Mouse (Mus musculus) CH12F3 (cell line): Measurements from ENCODE around the gene Armc3.

Experiments
- in situ Hi-C: fragments of 300-500 bp; cut with MboI; formaldehyde crosslinking; loops from 2 replicates; pipeline ENCODE4 v1.14.3; 2020; ENCODE audit warnings: low sequenced_read_pairs

The Armc3 gene

DNA sequence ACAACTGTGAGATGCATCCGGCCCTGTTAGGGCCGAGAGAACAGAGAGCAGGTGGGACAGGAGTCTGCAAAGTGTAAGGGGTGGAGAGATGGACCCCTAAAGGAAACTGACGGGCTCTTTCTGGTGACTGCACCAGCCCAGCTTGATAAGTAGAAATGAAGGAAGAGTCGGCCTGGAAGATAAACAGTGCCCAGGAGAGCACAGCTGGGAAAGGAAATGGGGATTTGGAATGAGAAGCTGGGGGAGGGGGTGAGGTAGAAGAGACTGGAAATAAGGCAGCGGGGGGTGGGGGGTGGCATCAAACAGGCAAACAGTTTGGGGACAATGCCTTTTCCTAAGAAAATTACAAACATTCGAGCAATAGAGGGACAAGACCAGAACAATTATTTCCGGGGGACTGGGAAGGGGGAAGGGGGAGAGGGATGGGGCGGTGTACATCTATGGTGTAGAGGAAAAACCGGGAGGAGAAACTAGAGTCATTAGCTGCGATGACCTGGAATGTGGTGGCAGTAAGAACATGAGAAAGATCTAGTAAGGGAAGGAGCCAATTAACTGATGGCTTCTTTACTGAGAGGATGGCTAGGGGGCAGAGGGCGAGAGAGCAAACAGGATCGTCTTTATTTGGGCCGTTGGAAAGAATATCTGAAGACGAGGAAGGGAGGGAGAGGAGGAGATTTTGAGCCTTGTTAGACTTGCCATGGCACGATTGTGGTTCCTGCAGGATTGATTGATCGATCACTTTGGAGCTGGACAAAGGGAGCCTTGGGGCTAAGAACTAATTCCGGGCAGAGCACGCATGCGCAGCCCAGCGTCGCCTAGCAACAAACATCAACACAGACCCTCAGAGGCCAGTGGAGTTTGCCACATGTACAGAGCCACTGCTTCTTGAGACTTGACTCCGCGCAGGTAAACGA lies at the start of gene Armc3:
TSS of gene Armc3 (plus strand) at position 851 of the 914 bp plus-strand sequence.
- in situ Hi-C loops = no loop called here

DNA sequence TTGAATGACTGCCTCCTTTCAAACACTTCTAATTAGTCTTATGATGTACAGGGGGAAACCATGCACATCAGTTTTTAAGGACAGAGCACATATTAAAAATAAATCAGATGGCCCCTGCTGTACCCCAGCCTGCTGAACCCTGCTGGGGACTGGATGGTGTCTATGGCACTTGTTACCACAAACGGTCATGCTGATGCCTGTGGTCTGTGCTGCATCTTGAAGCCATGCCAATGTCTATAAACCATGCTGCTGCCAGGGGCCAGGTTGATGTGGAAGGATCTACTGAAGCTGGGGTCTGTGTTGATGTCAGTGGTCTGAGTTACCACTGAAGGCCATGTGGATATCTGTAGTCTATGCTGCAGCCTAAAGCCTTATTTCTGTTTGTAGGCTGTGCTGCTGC lies 46.4 kb upstream of the Armc3 start:
- in situ Hi-C loops = no loop called here

DNA sequence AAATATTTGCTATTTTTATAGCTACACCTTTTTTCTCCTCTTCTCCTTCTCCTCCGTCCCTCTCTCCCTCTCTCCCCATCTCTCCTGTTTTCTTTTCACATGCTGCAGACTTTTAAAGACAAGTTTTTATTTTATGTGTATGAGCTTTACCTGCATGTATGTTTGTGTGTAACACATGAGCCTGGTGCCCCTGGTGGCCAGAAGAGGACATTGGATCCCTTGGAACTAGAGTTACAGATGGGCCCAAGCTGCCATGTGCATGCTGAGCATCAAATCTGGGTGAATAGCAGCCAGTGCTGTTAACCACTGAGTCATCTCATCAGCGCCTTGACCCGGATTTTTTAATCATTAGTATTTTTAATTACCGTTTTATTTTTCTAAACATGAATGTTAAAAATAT lies 42.9 kb upstream of the Armc3 start:
- in situ Hi-C loops = no loop called here

DNA sequence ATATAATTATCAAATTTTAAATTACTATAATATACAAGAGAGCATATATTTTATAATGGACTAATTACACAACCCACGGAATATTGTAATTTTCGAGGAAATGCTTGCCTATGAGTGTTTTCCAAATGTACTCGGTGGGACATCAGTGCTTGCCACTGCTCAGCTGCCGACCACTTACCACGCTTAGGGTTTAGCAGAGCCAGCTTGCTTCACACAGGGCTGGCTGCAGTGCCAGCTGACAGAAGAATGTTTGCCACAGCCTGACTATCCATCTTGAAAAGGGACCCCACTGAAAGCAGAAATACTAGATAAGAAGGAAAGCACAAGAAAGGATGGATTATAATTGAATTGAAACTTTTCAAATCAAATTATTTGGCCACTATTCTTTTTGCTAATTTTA lies 39.6 kb upstream of the Armc3 start:
- in situ Hi-C loops = no loop called here

DNA sequence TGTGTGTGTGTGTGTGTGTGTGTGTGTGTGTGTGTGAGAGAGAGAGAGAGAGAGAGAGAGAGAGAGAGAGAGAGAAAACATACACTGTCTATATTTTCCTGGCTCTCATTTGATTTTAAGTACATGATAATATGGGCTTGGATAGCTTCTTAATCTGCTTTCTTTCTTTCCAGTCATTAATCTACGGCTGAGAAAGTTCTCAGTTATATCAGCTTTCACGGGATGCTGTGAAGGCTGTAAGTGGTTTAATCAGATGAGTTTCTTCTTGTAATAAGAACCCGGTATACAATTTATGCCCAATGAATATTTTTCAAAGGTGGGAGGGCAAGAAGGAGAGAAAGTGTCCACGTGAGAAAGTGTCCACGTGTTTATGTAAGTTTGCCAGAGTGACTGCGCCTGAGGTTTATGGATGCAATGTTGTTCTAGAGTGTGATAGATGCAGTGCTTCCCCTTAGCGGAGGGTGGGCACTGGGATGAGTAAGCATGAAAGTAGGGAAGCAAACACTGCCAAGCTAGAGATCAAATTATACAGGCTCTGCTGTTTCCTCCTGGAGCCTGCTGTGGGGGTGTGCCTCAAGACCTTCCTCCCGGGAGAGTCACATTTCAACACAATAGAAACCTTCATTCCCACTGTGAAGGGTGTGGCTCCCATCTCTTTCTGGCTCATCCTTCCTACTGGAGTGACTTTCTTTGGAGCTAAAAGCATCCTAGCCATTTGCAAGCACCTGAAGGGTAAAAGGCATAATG lies 38.6 kb upstream of the Armc3 start:
- in situ Hi-C loops = no loop called here

DNA sequence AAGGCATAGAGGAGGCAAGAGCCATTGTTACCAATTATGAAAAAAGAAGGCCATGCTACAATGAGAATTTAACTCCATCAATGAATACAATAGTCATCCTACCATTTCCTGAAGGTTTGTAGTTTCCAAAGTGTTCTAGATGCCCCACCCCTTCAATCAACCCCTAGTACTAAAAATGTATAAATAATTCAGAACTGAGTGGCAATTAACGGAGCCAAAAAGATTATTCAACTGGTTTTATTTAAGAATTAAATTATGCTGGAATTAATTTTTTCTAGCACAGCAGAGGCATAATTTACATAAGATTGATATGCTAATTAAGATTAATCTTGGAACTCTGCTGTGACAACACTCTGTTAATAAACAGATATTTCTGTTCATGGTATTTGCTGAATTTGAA lies 34.9 kb upstream of the Armc3 start:
- in situ Hi-C loops = no loop called here

DNA sequence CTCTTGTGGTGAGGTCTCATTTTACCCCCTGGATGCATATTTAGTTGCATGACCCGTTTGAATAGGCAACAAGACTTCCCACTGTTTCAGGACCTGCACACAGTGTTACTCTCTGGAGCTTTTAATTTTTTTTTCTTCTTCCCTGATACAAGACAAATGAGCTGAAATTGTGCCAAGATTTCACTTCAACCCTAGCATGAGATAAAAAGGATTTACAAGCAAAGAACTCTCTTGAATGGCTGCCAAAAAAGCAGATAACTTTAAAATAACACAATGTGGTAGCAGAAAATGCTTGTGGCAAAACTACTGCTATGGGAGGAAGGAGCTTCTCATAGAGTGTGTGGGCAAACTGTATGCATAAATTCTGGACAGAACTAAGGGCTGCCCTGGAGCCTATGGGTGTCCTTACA lies 22.3 kb upstream of the Armc3 start:
- in situ Hi-C loops = no loop called here

DNA sequence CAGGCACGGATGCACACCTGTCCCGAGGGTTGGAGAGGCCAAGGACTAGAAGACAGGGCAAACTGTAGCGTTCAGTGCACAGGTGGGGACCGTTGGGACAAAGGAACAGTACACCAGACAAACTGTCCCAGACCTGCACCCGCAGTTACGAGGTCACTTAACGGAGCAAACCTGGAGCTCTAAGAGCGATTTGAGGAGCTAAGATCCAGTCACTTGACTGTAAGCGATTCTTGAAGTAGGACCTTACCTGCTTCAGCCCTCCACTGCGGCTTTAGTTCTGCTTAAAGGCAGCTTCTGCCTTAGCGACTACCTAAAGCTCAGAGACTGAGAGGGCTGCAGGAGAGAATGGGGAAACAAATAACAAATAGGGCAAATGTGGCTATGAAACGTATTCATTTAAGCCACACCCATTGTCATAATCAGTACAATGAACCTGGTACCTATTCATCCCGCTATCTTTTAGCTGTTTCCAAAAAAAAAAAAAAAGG lies 308 bp downstream of the Armc3 start:
- in situ Hi-C loops = no loop called here

DNA sequence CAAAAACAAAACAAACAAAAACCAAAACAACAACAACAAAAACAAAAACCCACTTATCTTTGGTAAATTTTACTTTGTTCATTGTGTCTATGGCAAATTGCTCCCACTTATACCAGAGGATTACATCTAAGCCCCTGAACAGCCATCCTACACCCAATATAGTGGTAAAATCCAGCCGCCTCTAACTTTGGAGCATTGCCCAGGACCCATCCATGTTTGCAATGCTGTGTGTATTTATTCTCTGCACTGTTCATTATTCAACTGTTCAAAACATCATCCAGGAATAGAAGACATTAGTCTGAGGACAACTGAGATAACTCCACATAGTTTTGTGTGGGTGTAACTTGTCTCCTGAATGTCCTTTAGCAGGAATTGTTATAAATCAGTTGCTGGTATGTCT lies 1.0 kb downstream of the Armc3 start:
- in situ Hi-C loops = no loop called here

DNA sequence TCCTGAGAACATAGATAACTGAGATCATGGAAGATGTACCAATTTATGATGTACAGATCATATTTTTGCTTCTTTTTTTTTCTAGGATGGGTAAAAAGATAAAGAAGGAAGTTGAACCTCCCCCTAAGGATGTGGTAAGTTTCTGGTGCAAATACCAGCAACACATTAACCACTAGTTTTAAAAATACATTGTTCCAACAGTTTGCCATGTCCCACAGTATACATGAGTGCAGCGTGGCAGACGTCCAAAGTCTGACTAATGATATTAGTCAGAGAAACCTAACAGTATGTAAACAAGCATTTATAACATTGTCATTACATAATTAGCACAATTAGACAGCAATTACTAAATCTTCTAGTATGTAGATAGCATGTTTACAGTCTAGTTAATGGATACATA lies 2.6 kb downstream of the Armc3 start:
- in situ Hi-C loops = no loop called here

DNA sequence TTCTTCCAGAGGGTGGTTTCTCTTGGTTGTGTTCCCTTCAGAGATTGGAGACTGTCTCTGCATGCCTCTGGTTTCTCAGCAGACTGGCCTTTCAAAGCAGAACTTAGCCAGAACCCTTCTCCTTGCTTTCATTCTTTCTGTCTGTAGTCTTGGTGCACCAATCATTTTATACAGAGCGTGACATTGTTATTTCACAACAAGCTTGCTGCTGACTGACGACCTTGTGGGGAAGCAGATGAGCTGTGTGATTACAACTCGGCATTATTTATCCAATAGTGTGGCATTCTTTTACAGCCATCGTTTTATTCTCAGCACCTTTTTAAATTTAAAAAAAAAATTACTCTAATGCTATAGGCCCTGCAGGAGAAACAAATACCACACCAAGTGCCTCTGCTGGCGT lies 35.2 kb downstream of the Armc3 start:
- in situ Hi-C loops = no loop called here

DNA sequence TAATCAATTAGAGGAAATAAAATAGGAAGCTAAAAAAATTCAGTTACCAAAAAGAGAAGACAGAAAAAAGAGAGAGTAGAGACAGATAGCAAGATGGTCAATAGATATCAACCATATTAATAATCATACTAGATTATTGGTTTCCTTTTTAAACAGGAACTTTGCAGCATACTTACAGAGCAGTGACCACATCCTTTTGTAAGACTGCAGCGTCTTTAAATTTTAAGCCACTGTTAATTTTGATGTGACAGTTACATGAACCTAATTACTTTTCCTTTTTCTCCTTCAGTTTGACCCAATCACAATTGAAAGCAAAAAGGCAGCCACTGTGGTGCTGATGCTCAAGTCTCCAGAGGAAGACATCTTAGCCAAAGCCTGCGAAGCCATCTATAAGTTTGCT lies 36.1 kb downstream of the Armc3 start:
- in situ Hi-C loops = no loop called here

DNA sequence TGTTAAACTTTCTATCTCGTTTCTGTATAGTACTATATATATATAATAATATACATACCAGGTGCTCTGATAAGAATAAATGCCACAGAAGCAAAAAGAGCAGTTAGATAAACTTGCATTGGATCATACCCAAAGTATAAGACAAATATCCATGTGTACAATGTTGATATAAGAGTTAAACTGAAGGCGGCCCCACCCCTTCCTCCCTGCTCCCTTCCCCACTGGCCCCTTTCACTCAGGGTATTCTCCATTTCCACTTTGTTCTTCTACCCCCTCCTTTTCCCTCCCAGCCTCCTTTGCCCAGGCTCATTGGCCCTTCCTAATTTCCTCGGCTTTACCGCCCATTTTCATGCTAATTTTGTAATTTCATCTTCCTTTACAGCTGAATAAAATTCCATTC lies 36.5 kb downstream of the Armc3 start:
- in situ Hi-C loops = no loop called here

DNA sequence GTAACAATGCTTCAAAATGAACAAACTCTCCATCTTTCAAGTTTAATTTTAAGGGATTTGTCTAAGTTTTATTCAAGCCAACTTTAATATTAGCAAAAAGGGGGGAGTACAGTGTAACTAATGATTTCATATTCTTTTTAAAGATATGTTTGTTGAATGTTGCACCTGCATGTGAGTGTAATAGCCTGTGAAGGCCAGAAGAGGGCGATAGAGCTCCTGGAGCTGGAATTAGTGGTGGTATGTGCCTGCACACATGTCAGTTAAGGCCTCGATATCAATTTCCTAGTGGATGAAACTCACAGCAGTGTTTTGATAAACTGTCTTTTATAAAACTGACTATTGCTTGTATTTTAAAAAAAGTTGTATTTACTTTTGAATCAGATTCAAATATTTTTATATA lies 39.7 kb downstream of the Armc3 start:
- in situ Hi-C loops = no loop called here

DNA sequence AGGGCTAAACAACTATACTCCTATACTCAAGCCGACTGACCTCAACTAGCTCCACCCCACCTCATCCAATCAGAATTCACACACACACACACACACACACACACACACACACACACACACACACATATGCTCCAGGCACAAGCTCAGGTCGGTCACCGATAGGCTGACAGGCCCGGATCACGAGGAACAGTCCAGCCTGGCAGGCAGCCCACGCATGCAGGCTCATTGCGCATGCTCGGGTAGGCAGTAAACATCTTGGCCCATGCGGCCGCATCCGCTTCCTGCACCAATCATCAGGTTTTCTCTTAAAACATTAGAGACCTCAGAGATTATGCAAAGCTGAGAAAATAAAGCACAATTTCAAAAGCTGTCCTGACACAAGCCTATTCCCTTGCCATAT lies 50.5 kb downstream of the Armc3 start:
- in situ Hi-C loops = no loop called here

DNA sequence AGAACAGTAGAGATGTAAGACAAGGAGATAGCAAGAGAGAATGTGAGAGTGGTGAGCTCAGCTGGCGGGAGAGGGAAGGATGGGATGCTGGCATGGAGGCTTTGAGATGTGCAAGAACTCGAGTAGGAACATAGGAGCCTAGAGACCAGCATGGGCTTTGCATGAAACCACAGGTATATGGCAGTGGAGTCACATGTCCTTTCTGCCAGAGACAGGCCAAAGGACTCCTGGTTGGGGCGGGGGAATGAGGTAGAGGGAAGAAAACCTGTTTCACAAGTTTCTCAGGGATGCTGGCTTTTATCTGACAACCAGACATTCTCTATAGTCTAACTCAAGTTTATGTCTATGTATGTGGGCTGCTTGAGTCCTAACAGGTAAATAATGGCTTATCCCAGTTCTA lies 55.9 kb downstream of the Armc3 start:
- in situ Hi-C loops = no loop called here

DNA sequence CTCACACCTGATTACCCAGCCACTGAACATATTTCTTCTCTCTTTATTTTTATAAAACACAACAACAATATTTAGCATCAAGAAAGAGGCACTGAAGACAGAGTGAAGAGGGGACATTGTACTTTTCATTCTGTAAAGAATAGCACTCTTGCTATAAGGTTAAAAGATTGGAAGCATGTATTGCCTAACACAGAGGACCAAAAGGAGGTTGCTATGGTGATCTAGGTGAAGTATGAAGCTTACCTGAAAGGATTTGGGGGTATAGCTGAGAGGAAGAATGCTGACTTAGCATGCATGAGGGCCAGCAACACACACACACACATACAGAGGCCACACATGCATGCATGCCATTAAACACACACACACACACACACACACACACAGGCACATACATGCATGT lies 58.2 kb downstream of the Armc3 start:
- in situ Hi-C loops = no loop called here

DNA sequence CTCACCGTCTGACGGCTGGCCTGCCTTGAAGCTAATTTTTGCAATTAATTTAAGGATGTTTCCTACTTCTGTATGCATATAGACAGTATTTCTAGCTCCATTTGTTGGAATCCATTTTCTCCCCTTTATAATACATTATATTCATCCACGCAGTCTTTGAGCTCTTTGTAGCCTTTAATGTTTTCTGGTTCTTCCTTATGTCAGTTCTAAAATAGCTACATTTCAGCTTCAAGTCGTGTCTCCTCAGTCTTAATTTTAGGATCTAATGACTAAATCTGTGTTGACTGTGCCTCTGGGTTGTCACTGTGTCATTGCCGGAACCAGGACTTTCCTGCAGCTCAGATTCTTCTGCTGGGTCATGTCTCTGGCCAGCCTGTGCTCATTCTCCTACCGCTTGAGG lies 61.3 kb downstream of the Armc3 start:
- in situ Hi-C loops = no loop called here

DNA sequence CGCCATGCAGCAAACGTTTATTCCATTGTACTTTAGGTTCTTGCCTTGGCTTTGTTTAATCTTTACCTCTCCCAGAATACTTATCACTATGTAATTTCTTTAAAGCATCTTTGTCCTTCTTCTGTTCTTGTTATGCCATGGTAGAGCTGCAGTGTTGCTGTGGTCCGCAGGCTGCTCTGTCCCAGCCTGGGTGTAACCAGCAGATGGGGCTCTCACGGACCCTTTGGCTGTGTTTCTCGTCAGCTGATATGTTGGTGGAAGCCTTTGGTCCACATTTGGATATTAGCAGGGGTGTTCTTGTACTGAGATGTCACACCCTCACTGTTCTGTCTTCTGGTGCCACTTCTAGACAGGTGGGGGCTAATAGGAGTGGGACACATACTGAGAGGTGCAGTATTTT lies 64.3 kb downstream of the Armc3 start:
- in situ Hi-C loops = no loop called here

DNA sequence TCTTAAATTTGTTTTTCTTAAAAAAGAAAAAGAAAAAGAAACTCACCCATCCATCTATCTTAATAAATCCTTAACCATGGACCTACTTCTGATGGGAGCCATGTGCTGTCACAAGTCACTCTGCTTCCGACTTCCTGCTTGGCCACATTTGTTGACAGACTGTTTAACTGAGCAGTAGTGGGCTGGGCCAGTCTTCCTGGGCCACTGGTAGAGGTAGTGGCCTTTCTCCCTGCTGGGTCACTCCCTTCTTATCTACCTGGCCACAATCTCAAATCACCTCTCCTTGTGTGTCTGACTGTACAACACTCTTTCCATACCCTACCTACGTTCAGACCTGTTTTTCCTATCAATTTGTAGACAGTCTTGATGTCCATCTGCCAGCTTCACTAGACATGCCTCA lies 66.7 kb downstream of the Armc3 start:
- in situ Hi-C loops = no loop called here

DNA sequence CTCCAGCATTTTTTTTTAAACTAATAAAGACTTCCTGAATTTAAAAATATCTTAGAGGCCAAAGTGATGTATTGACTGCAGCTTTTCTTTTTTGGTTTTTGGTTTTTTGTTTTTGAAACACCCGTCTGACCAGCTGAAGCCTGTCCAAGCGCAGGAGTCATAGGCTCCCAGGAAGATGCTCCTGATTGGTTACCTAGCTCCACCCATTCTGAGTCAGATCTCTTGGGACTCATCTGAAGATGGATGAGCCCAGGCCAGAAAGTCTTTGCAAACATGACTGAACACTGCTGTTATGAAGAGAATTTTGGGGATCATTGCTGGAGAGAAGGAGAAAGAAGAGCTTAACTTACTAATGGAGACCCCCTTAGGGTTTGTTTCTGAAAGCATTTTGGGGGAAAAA lies 68.3 kb downstream of the Armc3 start:
- in situ Hi-C loops = no loop called here

DNA sequence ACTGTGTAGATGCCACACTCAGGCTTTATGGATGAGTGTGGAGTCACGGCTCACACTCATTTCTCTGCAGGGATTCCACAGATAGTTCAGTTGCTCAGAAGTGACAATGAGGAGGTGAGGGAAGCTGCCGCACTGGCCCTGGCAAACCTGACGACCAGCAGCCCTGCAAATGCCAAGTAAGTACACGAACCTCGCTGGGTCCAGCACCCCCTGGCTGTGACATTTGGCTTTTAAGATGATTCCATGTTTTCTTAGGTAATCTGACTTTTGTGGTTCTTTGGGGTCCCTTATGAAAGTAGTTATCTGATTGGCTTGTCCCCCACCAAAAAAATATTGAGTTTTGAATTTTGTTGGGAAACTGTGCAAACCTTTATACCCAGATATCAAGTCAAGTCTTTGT lies 70.9 kb downstream of the Armc3 start:
- in situ Hi-C loops = loop anchor here (10.0 kb wide), 1 partner anchor 405 kb away; no protein-coding TSS in a partner anchor
